Mouse (Mus musculus) E14TG2a.4 (cell line): ENCODE results near the gene Dab2ip.

ENCODE experiments used
- H3K27me3 ChIP-seq: 2 replicates; pipeline ENCODE4 v1.6.1; 2014; ENCODE audit warnings: low read length, control low read depth; ENCODE audit not compliant: insufficient read depth
- H3K36me3 ChIP-seq: 2 replicates; pipeline ENCODE4 v1.6.1; 2014; ENCODE audit warnings: low read length, control low read depth; ENCODE audit not compliant: insufficient read depth
- H3K4me1 ChIP-seq: replicated peaks from 2 replicates; pipeline ENCODE4 v1.6.1; 2014; ENCODE audit warnings: low read depth, low read length, control low read depth
- H3K4me3 ChIP-seq: replicated peaks from 2 replicates; pipeline ENCODE4 v1.5.1; 2014; ENCODE audit warnings: mild to moderate bottlenecking, low read length
- H3K9me3 ChIP-seq: 2 replicates; pipeline ENCODE4 v1.6.1; 2014; ENCODE audit warnings: low read length, control low read depth
- CTCF ChIP-seq: conservative IDR thresholded peaks from 2 replicates; pipeline ENCODE4 v1.5.1; 2014; ENCODE audit warnings: low read length
- NANOG ChIP-seq: IDR thresholded peaks from 2 replicates; pipeline ENCODE4 v1.6.1; 2014; ENCODE audit warnings: borderline replicate concordance, low read length, mixed read lengths
- POU5F1 ChIP-seq: IDR thresholded peaks from 2 replicates; pipeline ENCODE4 v1.6.1; 2014; ENCODE audit warnings: low read length, borderline replicate concordance

Gene Dab2ip

DNA sequence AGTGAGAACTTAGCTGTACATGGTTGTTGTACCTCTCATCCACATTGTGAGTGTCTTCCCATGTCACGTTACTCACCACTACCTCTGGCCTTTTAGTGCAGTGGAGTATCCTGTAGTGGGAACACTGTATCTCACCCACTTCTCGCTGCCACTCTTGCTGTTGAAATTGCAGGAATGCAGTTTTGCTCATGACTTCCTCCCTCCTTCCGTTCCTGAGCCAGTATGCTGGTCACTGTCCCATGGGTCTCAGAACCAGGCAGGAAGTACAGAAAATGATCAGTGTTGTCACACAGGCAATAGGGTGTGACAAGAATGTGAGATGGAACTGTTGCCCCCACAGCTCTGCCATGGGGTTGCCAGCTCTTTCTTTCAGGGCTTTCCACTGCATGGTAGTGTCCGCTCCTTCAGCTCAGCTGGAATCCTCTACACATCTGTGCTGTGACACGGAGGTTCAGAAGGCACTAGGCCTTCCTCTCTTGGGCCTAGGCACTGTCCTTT is 160.0 kb downstream of the Dab2ip start:
- Histone ChIP-seq H3K4me3 (no peak overlapping the region), H3K9me3 (no peaks in the 10 kb centered on the region), H3K27me3 (no peaks in the 10 kb centered on the region), H3K36me3 (peaks cover 99% of the 10 kb centered on the region), H3K4me1 (peaks cover 48% of the 10 kb centered on the region)
- TF ChIP-seq POU5F1 (no peak), NANOG (no peak), CTCF (no peak)

DNA sequence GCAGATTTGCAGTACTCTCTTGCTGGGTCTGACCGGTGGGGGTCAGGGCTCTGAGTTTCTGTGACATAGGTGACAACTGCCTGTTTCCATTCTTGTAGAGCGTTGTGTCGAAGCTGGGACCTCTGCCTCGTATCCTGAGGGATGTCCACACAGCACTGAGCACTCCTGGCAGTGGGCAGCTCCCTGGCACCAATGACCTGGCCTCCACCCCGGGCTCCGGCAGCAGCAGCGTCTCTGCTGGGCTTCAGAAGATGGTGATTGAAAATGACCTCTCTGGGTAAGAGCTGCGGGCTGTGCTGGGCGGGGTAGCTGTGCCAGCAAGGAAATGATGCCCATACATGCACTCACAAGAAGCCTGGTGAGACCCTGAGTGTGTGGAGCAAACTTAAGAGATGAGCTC is 160.6 kb downstream of the Dab2ip start:
- no peak for TF ChIP-seq CTCF
- no peak for TF ChIP-seq POU5F1
- no peak for TF ChIP-seq NANOG
- H3K36me3 ChIP-seq: peaks cover 100% of the 10 kb centered on the region
- no peaks in the 10 kb centered on the region for H3K9me3 ChIP-seq
- no peaks in the 10 kb centered on the region for H3K27me3 ChIP-seq
- peaks cover 48% of the 10 kb centered on the region for H3K4me1 ChIP-seq
- H3K4me3 ChIP-seq: no peak overlapping the region

DNA sequence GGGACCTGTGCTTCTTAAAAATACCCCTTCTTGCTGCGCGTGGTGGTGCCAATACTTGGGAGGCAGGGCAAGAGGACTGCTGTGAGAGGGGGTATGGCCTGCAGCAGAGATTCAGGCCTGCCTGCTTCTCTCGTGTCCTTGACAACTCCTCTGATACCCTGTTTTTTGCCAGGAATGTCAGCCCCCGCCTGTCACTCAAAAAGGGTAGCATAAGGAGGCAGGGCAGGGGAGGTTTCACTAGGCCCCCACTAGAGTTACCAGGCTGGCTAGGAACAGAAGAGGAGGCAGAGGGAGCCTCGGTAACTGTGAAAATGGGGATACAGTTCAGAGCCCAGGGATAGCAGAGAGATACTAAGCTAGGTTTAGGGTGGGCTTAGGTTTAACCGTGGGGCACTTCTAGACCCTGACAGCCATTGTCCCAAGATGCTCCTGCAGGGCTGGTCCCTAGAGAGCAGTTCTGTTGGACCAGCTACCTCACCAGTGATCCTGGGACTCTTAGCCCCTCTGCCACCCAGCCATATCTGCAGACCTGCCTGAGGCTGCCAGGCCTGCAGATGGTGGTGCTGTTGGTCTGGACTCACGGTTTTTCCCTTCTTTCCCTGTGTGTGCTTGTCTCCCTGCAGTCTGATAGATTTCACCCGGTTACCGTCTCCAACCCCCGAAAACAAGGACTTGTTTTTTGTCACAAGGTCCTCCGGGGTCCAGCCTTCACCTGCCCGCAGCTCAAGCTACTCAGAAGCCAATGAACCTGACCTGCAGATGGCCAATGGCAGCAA is 161.4 kb downstream of the Dab2ip start:
- H3K4me1 ChIP-seq: peaks cover 40% of the 10 kb centered on the region
- peak overlapping the region; percentile 65 for H3K4me3 ChIP-seq
- no peaks in the 10 kb centered on the region for H3K27me3 ChIP-seq
- H3K36me3 ChIP-seq: peaks cover 100% of the 10 kb centered on the region
- H3K9me3 ChIP-seq: no peaks in the 10 kb centered on the region
- TF ChIP-seq NANOG (no peak), CTCF (no peak), POU5F1 (no peak)

DNA sequence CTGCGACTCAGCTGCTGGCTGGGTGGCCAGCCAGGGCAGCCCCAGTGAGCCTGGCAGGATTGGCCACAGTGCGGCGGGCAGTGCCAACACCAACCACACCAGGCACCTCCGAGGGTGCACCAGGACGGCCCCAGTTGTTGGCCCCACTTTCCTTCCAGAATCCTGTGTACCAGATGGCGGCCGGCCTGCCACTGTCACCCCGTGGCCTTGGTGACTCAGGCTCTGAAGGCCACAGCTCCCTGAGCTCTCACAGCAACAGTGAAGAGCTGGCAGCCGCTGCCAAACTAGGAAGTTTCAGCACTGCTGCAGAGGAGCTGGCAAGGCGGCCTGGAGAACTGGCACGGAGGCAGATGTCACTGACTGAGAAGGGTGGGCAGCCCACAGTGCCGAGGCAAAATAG is 162.0 kb downstream of the Dab2ip start:
- H3K36me3 ChIP-seq: peaks cover 99% of the 10 kb centered on the region
- H3K27me3 ChIP-seq: no peaks in the 10 kb centered on the region
- peak overlapping the region; percentile 65 for H3K4me3 ChIP-seq
- TF ChIP-seq CTCF: no peak
- no peak for TF ChIP-seq POU5F1
- no peak for TF ChIP-seq NANOG
- H3K9me3 ChIP-seq: no peaks in the 10 kb centered on the region
- H3K4me1 ChIP-seq: peaks cover 33% of the 10 kb centered on the region

DNA sequence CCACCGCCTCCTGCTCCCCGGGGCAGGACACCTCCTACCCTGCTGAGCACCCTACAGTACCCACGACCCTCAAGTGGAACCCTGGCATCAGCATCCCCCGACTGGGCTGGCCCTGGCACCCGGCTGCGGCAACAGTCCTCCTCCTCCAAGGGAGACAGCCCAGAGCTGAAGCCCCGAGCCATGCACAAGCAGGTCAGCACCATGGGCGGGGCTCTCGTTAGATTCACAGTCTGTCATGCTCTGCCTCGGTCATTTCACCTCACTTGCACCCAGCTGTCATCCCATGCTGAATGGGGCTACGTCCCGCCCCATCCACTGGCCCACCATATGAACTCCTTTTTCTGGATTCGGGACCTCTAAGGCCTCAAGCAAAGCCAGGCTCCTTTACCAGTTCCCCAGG is 162.5 kb downstream of the Dab2ip start:
- Histone ChIP-seq H3K4me3 (peak overlapping the region; percentile 65), H3K4me1 (peaks cover 29% of the 10 kb centered on the region), H3K27me3 (no peaks in the 10 kb centered on the region), H3K9me3 (no peaks in the 10 kb centered on the region), H3K36me3 (peaks cover 97% of the 10 kb centered on the region)
- TF ChIP-seq POU5F1 (no peak), NANOG (no peak), CTCF (no peak)

DNA sequence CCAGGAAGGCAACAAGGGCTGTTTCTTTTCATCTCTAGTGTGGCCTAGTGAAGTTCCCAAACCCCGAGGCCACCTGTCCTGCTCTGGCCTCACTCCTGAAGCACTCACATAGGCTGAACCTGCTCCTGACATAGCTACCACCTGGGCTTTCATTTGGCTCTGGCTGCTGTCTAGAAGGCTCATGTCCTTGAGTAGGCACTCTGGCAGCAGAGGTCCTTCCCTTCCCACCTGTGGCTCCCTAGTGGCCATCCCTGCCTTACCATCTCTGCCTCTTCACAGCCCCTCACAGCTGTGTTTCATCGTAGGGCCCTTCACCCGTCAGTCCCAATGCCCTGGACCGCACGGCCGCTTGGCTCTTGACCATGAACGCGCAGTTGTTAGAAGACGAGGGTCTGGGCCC is 162.9 kb downstream of the Dab2ip start:
- H3K4me3 ChIP-seq: peak overlapping the region; percentile 65; the same call in 1 of the 2 replicates
- no peaks in the 10 kb centered on the region for H3K9me3 ChIP-seq
- peaks cover 29% of the 10 kb centered on the region for H3K4me1 ChIP-seq
- no peaks in the 10 kb centered on the region for H3K27me3 ChIP-seq
- no peak for TF ChIP-seq POU5F1
- TF ChIP-seq CTCF: no peak
- no peak for TF ChIP-seq NANOG
- H3K36me3 ChIP-seq: peaks cover 97% of the 10 kb centered on the region

DNA sequence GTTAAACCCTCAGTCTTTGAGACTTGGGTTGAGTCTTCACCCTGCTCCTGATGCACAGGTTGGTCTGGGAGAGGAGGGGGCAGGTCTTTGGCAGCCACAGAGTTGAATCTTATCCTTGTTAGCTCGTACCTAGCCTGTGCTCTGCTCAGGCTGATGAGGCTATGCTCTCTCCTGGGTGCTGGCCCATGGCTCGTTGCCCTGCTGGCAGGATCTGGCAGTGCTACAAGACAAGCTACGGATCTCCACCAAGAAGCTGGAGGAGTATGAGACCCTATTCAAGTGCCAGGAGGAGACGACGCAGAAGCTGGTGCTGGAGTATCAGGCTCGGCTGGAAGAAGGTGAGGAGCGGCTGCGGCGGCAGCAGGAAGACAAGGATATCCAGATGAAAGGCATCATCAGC is 164.8 kb downstream of the Dab2ip start:
- no peak for TF ChIP-seq POU5F1
- 0 out of 2 replicates have a peak, but pooled peaks have one; percentile 2 for TF ChIP-seq CTCF
- Histone ChIP-seq H3K27me3 (no peaks in the 10 kb centered on the region), H3K4me1 (peaks cover 33% of the 10 kb centered on the region), H3K36me3 (peaks cover 97% of the 10 kb centered on the region), H3K4me3 (no peak overlapping the region), H3K9me3 (no peaks in the 10 kb centered on the region)

DNA sequence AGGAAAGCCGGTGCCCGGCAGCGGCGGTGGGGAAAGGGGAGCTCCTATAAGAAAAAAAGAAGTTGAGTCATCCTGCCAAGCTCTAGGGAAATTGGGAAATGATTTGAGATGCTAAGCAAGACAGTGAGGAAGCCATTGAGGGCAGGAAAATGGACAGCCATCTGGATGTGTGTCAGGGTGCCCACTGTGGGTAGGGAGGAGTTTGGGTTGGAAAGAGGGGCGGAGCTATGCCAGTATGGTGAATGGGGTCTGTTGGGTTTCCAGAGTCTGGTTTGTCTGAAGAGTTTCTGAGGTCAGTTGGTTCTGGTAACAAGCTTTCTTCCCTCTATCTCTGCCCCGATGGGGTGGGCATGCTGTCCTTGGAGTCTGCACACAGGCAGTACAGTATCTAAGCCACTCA is 165.2 kb downstream of the Dab2ip start:
- Histone ChIP-seq H3K36me3 (peaks cover 97% of the 10 kb centered on the region), H3K27me3 (no peaks in the 10 kb centered on the region), H3K4me1 (peaks cover 37% of the 10 kb centered on the region), H3K9me3 (no peaks in the 10 kb centered on the region), H3K4me3 (no peak overlapping the region)
- TF ChIP-seq NANOG: no peak
- TF ChIP-seq CTCF: no peak

DNA sequence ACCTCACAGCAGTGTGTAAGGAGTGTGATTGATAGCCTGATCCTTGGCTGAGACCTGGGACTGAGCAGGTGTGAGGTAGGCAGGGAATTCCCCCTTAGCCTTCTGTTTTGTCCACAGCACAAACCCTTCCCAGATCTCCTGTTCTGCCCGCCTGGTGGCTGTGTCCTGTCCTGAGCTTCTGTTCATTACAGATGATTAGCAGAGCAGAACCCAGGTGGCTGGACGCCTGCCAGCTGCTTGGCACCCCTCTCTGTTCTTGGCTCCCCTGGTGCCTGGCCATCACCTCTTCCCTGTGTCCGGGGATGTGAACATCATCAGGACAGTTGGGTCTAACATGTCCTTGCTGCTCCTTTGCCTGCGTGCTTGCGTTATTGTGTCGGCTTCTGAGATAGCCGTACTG is 165.6 kb downstream of the Dab2ip start:
- H3K36me3 ChIP-seq: peaks cover 97% of the 10 kb centered on the region
- peaks cover 41% of the 10 kb centered on the region for H3K4me1 ChIP-seq
- H3K27me3 ChIP-seq: no peaks in the 10 kb centered on the region
- no peak overlapping the region for H3K4me3 ChIP-seq
- H3K9me3 ChIP-seq: no peaks in the 10 kb centered on the region
- TF ChIP-seq CTCF: no peak
- no peak for TF ChIP-seq NANOG
- no peak for TF ChIP-seq POU5F1
